Mouse (Mus musculus) liver, adult (tissue): ENCODE measurements around the gene Gnai2.

Experiments
- GATA4 ChIP-seq: IDR thresholded peaks from 2 replicates; pipeline ENCODE4 v1.6.1; 2014; ENCODE audit warnings: mild to moderate bottlenecking, low read length; ENCODE audit not compliant: insufficient replicate concordance

Gnai2 gene

DNA sequence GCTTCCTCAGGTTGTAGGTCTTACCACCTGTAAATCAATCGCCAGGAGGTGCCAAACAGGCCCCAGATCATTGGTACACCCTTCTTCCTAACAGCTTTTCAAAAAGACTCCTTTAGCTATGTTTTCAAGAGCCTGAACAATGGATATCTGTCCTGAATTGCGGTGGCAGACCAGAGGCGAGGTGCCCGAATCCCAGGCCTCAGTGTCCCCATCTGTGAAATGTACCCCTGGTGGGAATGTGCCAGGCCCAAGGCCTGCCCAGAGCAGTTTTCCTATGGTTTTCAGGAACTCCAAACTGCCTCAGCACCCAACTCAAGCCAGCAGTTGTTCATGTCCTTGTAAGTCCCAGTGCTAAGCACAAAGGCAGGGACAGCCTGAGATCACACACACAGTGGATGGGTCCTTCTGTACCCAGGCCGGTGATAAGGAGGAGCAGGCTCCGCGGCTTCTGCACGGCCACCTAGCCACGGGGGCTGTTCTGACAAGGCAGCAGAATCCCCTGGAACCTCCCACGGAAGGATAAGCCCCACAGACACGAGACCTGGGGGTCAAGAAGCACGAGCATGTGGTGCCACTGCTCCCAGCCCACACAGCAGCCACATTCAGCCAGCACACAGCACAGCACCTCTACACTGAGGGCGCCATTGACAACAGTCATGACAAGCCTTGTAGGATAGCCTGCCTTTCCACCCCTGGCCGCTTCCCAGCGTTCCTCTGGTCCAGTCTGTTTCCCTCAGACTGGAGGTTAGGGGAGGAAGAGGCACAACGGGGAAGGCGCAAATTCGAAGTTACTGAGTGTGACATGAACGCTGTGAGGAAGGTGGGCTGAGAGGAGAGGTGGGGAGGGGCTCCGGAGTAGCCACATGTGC, 7.5 kb downstream of the Gnai2 start:
- TF ChIP-seq GATA4: no peak

DNA sequence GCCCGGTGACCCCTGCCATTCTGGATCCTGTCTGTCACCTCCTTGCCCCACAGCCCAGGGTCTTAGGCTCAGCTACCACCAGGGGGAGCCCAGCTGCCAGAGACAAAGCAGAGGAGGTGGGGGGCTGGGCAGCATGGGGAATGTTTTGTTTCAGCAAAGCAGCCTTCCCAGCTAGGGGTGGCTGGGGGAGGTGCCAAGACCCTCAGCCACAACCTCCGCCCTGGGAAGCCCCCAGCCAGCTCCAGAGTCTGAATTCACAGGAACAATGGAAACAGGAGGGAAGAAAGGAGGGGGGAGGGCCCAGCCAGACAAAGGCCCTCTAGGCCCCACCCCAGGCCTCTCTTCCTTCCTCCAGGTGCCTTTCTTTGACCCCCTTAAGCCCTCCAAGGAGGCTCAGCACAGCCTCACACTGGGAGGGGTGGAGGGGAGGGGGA, 8.3 kb downstream of the Gnai2 start:
- TF ChIP-seq GATA4: no peak

DNA sequence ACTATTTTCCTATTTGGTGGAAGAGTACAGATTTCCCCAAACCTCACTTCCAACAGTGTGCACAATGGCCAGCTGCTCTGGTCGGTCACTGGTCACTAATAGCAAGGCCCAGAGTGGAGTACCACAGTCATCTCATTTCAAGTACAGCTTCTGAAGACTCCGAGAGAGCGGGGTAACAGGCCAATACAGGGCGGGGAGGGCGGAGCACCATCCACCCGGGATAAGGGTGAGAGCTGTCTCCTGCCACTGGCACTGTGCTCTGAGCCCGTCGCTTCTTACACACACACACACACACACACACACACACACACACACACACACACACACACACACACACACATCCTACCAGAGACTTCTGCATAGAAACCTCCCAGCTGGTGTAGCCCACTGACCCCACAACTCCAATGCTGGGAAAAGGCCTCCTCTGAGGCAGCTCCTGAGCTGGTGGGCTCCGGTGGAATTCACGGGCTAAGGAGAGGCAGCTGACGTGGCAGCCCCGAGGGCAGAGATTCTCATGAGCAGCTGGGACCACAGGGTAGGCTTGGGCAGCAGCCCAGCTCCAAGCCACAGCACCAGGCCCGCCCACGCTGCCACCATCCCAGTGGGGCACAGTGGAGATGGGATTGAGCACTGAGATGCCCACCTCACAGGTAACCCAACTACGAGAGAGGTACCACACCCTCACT, 8.9 kb downstream of the Gnai2 start:
- no peak for TF ChIP-seq GATA4

DNA sequence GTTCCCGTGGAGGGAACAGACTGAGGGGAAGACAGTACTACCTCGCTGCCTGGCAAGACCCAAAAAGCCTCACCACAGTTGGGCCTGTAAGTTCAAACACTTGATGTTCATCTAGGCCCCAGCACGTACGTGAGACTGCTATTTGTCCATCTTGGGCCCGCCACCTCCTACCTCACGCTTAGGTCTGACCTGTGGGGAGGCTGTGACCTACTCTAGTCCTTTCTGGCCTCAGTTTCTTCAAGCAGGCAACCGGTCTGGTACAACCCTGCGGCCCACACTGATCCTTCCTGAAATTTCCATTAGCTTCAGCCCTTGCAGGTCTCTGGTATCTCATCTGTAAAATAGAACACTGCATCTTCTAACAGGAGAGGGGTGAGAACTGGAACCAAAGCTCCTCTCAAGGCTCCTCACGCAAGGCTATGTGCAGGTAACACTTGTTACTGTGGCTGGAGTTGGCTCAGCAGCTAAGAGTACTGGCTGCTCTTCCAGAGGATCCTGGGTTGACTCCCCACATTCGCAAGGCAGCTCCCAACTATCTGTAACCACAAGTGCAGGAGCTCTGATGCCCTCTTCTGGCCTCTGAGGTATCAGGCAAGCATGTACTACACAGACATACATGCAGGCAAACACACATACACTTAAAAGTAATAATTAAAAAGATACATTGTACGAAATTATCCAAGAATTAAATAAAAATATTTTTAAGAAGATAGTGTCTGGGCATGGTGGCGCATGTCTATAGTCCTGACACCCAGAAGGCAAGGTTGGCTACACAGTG, 9.6 kb downstream of the Gnai2 start:
- no peak for TF ChIP-seq GATA4

DNA sequence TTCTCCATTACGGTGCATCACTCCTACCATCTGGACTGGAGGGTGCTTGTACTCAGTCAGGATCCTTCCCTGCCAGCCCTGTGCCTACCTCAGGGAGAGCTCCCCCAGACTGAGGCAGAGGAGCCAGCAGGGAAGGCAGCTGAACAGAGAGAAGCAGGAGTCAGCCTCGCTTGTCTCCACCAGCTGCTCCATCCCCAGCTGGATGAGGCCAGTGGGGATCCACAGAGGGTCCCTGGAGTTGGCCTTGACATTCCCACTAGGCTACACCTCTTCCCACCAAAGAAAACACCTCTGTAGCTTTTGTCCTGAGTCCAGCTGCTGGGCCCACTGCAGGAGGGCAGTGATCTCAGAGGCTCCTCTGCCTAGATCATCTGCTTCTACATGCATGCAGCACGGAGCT, 10.2 kb downstream of the Gnai2 start:
- no peak for TF ChIP-seq GATA4

DNA sequence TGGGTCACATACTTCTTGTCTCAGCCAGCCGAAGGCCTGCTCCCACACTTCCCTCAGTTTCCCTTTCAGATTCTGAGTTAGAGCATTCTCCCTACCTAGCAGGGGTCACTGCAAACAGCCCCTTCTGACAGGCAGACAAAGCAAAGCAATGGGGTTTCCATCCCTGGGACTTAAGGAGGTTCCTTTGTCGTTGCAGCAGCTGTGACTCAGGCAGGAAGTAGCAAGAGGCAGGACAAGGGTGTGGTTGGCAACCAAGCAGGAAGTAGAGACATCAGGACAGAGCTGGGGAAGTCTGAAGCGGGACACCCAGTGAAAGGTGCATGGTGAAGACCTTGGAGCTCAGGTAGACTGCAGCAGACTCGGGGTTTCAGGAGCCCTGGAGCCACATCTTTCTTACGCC, 10.6 kb downstream of the Gnai2 start:
- no peak for TF ChIP-seq GATA4

DNA sequence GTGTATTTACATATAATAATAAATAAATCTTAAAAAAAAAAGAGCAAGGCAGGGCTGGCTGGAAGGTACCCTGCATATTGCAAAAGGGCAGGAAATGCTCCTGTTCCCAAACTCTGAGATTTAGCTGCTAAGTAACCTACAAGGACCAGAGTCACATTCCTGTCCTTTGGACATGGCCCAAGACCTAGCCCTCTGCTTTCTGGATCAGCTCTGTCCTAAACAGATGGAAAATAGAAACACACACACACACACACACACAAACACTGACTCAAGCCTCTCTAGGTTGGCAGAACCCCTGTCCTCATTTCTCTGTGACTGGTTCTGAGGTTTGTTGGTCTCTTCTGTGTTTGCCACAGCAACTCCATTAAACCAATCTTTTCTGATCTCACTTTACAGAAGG, 14.2 kb downstream of the Gnai2 start:
- TF ChIP-seq GATA4: no peak

DNA sequence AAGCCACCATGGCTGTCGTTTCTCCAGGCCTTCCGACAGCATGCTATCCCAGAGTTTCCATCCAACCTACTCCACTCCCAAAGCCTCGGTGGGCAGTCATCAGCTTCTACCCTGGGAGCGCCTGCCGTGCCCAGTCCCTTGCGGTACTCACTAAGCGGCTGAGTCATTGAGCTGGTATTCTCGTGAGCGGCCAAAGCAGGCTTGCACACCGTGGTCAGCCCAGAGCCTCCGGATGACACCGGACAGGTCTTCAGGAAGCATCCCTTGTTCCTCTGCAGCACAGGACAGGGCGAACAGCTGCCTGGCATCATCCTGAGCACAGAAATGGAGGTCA, 15.7 kb downstream of the Gnai2 start:
- TF ChIP-seq GATA4: no peak

DNA sequence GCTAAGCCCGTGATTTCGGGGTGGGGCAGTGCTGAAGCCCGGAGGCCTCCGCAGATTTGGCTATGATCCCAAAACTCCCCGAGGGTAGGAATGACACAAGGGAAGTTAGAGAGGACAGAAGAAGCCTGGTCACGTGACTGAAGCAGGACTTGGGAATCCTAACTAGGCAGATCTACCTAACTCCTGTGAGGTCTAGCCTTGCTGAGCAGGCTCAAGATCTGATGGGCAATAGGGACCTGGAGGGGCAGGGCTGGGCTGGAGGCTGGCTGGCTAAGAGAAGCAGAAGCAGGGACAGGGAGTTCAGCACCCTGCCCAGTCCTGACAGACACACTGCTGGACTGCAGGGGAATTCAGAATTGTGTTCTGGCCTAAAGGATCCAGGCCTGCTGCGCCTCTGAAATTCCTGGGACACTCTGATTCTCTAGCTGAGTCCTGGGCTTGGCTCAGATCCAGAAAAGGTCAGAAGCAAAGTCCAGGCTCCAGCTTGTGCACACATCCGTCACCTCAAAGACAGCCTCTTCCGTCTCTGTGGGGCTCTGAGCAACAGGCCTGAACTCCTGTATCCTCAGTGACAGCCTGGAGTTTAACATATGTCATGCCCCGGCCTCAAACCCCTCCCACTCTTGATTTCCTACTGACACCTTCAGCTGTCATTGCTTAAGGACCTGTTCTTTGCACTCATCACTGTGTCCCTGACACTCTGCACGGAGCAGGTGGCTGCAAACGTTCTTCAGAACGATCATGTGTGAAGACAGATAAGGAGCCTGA, 16.2 kb downstream of the Gnai2 start:
- TF ChIP-seq GATA4: no peak

DNA sequence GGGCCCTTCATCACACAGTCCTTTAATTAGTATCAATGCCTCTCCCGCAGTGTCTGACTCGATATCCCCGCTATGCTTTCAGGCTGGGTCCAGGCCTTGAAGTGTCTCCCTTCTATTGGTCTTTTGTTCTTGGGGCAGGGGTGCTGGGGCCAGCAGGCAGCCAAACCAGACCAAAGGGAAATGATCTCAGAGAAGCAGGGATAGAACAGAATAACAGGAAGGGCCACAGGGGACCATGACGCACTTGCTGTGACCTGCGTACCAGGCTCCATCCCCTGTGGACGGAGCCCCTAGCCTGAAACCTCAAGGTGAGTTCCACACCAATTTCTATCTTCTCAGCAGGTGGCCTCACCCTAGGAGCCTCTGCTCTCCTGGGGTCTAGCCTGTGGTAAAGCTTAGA, 17.1 kb downstream of the Gnai2 start:
- TF ChIP-seq GATA4: no peak

DNA sequence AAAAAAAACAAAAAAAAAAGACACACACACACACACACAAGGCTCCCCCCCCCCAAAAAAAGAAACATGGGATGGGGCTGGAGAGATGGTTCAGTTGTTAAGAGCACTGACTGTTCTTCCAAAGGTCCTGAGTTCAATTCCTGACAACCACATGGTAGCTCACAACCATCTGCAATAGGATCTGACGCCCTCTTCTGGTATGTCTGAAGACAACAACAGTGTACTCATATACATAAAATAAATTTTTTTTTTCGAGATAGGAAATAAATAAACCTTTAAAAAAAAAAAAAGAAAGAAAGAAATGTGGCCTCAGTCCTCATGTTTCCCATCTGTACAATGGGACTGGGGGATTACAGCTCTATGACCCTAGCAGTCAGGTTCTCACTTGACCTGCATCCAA, 17.7 kb downstream of the Gnai2 start:
- no peak for TF ChIP-seq GATA4

DNA sequence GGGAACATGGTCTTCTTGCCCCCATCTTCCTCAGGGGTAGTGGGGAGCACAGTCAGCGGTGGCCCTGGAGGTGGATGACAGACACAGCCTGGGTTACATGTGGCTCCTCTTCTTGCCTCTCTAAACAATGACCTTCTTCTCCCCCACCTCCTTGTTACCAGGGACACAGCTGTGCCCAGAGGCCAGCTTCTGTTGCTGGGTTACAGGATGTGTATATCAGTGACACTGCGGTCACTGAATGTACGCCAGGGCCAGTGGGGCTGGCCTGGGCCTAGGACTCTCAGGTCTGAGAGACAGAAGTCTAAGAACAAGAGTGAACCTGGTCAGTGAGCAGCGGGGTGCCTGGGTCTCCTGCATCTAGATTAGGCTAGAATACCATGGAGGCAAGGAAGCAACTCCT, 20.1 kb downstream of the Gnai2 start:
- no peak for TF ChIP-seq GATA4

DNA sequence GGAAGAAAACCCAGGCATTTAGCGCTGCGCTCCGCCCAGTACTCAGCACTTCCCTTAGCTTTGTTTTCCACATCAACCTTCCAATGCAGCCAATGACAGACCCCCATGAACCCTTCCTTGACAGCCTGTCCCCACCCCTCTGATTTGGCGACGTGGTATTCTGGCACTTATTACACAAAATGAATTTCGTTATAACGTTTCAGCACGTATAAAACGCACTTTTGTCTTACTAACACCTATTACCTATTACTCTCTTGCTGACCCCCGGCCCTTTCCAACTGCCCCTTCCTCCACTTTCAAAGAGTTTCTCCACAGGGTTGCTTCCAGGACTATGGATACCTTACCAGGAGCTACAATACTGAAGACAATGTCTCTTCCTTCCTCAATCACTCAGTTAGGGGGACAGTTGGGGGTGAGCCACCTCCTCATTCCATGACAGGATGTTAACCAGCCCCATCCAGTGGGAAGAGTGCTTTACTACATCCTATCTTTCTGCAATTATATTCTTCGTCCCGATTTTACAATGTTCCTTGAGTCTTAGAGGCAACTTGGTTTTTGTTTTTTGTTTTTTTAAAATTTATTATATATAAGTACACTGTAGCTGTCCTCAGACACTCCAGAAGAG, 22.1 kb downstream of the Gnai2 start:
- no peak for TF ChIP-seq GATA4

DNA sequence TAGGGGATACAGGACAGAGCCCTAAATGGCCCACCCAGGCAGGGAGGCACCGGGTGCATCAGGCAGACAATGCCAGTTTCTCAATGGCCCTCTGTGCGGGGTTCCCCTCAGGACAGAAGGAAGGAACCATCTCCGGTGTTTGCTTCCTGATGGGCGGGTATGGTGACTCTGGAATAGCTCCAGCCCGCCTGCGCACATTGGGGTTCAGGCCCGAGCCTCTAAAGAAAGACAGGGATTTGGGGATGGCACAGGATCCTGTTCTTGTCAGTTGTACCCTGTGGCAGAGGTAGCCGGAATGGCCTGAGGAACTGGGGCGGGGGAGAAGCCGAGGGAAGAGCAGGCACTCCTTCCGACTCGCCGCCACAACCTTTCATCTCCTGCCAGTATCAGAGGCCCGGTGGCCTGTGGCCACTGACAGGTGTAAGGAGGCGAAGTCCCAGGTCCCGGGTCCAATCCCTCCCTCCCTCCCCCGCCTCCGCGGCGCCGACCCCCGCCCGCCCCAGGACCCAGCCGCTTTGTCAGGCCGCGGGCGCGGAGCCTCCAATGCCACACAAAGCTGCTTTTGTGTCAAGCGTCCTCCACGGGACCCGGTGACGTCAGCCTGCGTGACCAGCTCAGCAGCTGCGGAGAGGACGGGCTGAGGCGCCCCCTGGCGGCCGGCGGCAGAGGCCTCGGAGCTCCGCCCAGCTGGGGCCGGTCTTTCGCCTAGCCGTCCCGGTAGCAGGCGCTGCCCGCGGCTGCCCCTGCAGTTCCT, 22.8 kb downstream of the Gnai2 start:
- peak; percentile 43; the same call in 1 of the 2 replicates for TF ChIP-seq GATA4
